Mouse (Mus musculus) embryonic facial prominence, embryonic 10.5 days (tissue): Measurements from ENCODE around the gene Magi1. TPM values are rescaled to one million over a fixed set of nuclear protein-coding genes. Genes with fewer than 3 reads are reported as not detected.

Experiments
- DNase-seq: peaks from one replicate; pipeline ENCODE4 v3.0.0-alpha.2; 2017; ENCODE audit warnings: low spot score
- H3K27ac ChIP-seq: fragments of 300-500 bp; sonication (generic); replicated peaks from 2 replicates; pipeline ENCODE4 v1.5.1; 2016; ENCODE audit warnings: mild to moderate bottlenecking
- H3K27me3 ChIP-seq: fragments of 300-500 bp; sonication (generic); replicated peaks from 2 replicates; pipeline ENCODE4 v1.6.1; 2016; ENCODE audit warnings: low read depth, mild to moderate bottlenecking; ENCODE audit not compliant: poor library complexity, severe bottlenecking
- H3K36me3 ChIP-seq: fragments of 300-500 bp; sonication (generic); replicated peaks from 2 replicates; pipeline ENCODE4 v1.6.1; 2016; ENCODE audit warnings: mild to moderate bottlenecking, moderate library complexity
- H3K4me1 ChIP-seq: fragments of 300-500 bp; sonication (generic); 2 replicates; pipeline ENCODE4 v1.6.1; 2016
- H3K4me3 ChIP-seq: fragments of 300-500 bp; sonication (generic); 2 replicates; pipeline ENCODE4 v1.5.1; 2016; ENCODE audit warnings: mild to moderate bottlenecking, moderate library complexity
- H3K9me3 ChIP-seq: fragments of 300-500 bp; sonication (generic); 2 replicates; pipeline ENCODE4 v1.6.1; 2016; ENCODE audit warnings: mild to moderate bottlenecking
- WGBS: fragments of 180-500 bp; shearing (Covaris S2); methylation state at CpG from one replicate; pipeline ENCODE4 v1.1.7; 2016; 5-methylcytosine and 5-hydroxymethylcytosine counted together
- polyA plus RNA-seq: library from polyadenylated mRNA; unstranded; fragments of >200 nt; fragmentation: Nextera tagmentation; extraction: Ambion mirVana; gene quantifications from 2 replicates; pipeline ENCODE4 v1.2.1, GENCODE M21; 2016

Magi1 gene
- polyA plus RNA-seq, 1 experiment from 2014 or later = 16.1 TPM

DNA sequence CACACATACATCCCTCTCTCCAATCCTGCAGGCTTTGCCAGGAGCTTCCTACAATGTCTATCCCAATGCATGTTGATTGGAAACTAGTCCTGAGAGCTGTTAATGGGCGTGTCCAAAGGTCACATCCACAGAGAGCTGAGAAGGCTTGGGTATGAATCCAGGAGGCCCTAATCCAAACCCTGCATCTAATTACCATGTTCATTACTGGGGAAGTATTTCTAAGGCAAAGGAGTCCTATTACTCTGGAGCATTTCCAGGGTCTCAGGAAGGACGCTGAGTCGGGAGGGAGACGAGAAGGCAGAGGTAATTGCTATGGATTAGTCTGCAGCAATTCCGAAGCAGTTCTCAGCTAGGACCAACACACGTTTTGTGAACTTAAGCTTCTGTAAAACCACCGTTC lies 240.3 kb downstream of the Magi1 start:
- no peak for DNase-seq
- H3K4me1 ChIP-seq = peaks cover 21% of the 10 kb centered on the region
- 52% methylated on average over 7 of the region's 7 CpGs for WGBS
- 0 out of 2 replicates have a peak, but pooled peaks cover 2% of the 10 kb centered on the region for H3K9me3 ChIP-seq
- H3K36me3 ChIP-seq = peaks cover 5% of the 10 kb centered on the region
- no peaks in the 10 kb centered on the region for H3K27me3 ChIP-seq
- H3K27ac ChIP-seq = peak overlapping the region; percentile 30; the same call in 1 of the 2 replicates
- H3K4me3 ChIP-seq = no peak overlapping the region

- no peak overlapping the region for H3K27ac ChIP-seq
- peaks cover 27% of the 10 kb centered on the region for H3K4me1 ChIP-seq
- H3K36me3 ChIP-seq = no peaks in the 10 kb centered on the region
- H3K4me3 ChIP-seq = no peak overlapping the region
- 68% methylated on average over 2 of the region's 2 CpGs for WGBS
- 0 out of 2 replicates have a peak, but pooled peaks cover 2% of the 10 kb centered on the region for H3K9me3 ChIP-seq
- no peaks in the 10 kb centered on the region for H3K27me3 ChIP-seq
- DNase-seq = peak; percentile 39
These were observed 243.6 kb downstream of the Magi1 start for GRCm38 (mm10) chr6:94040093-94040492.

- no peak for DNase-seq
- H3K27ac ChIP-seq = no peak overlapping the region
- H3K9me3 ChIP-seq = 0 out of 2 replicates have a peak, but pooled peaks cover 2% of the 10 kb centered on the region
- WGBS = 92% methylated on average over 3 of the region's 3 CpGs
- no peak overlapping the region for H3K4me3 ChIP-seq
- H3K4me1 ChIP-seq = peaks cover 28% of the 10 kb centered on the region
- H3K27me3 ChIP-seq = no peaks in the 10 kb centered on the region
- no peaks in the 10 kb centered on the region for H3K36me3 ChIP-seq
These were observed 244.8 kb downstream of the Magi1 start for GRCm38 (mm10) chr6:94038897-94039296.

DNA sequence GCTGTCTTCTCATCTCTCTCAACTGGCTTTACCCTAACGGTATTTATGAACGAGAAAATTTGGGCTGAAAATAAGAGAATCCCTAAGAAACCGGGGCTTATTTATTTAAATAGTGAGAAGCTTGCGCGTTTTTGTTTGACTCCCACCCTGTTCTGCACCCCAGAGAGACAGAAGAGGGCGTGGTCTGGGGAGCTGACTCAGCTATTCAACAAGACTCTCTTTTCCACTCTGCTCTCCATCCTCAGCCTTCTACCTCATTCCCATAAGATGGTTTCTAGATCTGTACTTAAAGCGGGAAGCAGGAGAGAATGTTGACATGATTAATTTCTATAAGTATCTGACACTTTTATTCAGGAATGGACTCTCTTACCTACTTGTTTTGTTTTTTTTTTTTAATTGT lies 247.2 kb downstream of the Magi1 start:
- WGBS = 64% methylated on average over 7 of the region's 7 CpGs
- 0 out of 2 replicates have a peak, but pooled peaks cover 2% of the 10 kb centered on the region for H3K9me3 ChIP-seq

GRCm38 (mm10) chr6:94026361-94026760 lies 257.4 kb downstream of the Magi1 start:
- Histone ChIP-seq H3K9me3 (no peaks in the 10 kb centered on the region), H3K4me1 (peaks cover 16% of the 10 kb centered on the region), H3K27me3 (no peaks in the 10 kb centered on the region), H3K36me3 (no peaks in the 10 kb centered on the region; the same call in 1 of the 2 replicates), H3K4me3 (no peak overlapping the region), H3K27ac (no peak overlapping the region)
- 91% methylated on average over 9 of the region's 9 CpGs for WGBS
- no peak for DNase-seq

More for the DNA sequence above, 247.2 kb downstream of the Magi1 start:
- H3K36me3 ChIP-seq = no peaks in the 10 kb centered on the region
- H3K4me1 ChIP-seq = peaks cover 14% of the 10 kb centered on the region
- no peaks in the 10 kb centered on the region for H3K27me3 ChIP-seq
- no peak overlapping the region for H3K4me3 ChIP-seq
- no peak for DNase-seq
- H3K27ac ChIP-seq = no peak overlapping the region

- peaks cover 18% of the 10 kb centered on the region for H3K4me1 ChIP-seq
- H3K4me3 ChIP-seq = no peak overlapping the region
- no peak for DNase-seq
- H3K27me3 ChIP-seq = no peaks in the 10 kb centered on the region
- 89% methylated on average over 5 of the region's 5 CpGs for WGBS
- H3K27ac ChIP-seq = no peak overlapping the region
- H3K36me3 ChIP-seq = no peaks in the 10 kb centered on the region
- no peaks in the 10 kb centered on the region for H3K9me3 ChIP-seq
These were observed 261.3 kb downstream of the Magi1 start for GRCm38 (mm10) chr6:94022437-94022836.

DNA sequence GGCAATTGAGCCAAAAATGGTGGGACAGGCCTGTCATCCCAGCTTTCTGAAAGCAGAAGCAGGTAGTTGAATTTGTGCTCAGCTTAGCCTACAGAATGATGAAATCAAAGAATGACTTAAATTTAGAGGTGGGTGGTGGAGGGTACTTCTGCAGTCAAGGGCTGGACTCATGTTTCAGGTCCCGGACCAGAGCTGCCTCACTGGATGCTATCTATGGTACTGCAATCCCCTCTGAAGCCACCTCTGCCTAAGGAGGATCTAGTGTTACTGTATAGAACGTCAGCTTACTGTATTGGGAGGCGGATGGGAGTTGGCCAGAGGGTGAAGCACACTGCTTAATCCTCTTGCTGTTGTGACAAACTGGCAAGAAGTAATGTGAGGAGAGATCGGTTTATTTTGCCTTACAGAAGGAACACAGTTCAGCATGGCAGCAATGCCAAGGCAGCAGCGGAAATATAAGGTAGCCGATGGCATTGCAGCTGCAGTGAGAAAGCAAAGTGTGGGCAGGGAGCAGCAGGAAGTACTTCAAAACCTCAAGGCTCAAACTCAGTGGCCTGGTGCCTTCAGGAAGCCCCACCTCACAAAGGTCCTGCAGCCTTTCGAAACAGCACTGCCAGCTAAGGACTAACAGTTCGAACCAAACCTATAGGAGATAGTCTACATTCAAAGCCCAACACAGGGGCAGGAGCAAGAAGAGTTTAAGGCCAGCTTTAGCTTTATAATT lies 262.3 kb downstream of the Magi1 start:
- H3K9me3 ChIP-seq = no peaks in the 10 kb centered on the region
- 86% methylated on average over 8 of the region's 8 CpGs for WGBS
- H3K27ac ChIP-seq = no peak overlapping the region

GRCm38 (mm10) chr6:94020566-94020965 lies 263.2 kb downstream of the Magi1 start:
- 84% methylated on average over 4 of the region's 4 CpGs for WGBS
- H3K27me3 ChIP-seq = no peaks in the 10 kb centered on the region
- H3K27ac ChIP-seq = no peak overlapping the region
- DNase-seq = no peak
- no peaks in the 10 kb centered on the region for H3K36me3 ChIP-seq
- H3K4me3 ChIP-seq = no peak overlapping the region
- no peaks in the 10 kb centered on the region for H3K9me3 ChIP-seq
- peaks cover 16% of the 10 kb centered on the region for H3K4me1 ChIP-seq

More for the DNA sequence above, 262.3 kb downstream of the Magi1 start:
- Histone ChIP-seq H3K27me3 (no peaks in the 10 kb centered on the region), H3K36me3 (no peaks in the 10 kb centered on the region), H3K4me1 (peaks cover 18% of the 10 kb centered on the region), H3K4me3 (no peak overlapping the region)
- no peak for DNase-seq

- DNase-seq = no peak
- Histone ChIP-seq H3K4me3 (no peak overlapping the region), H3K9me3 (no peaks in the 10 kb centered on the region), H3K27me3 (no peaks in the 10 kb centered on the region), H3K36me3 (no peaks in the 10 kb centered on the region), H3K4me1 (peaks cover 10% of the 10 kb centered on the region), H3K27ac (no peak overlapping the region)
- WGBS = 88% methylated on average over 4 of the region's 4 CpGs
These were observed 263.8 kb downstream of the Magi1 start for GRCm38 (mm10) chr6:94019935-94020334.

- no peak overlapping the region for H3K4me3 ChIP-seq
- H3K9me3 ChIP-seq = no peaks in the 10 kb centered on the region
- no peaks in the 10 kb centered on the region for H3K36me3 ChIP-seq
- no peak for DNase-seq
- H3K27me3 ChIP-seq = no peaks in the 10 kb centered on the region
- no peak overlapping the region for H3K27ac ChIP-seq
- peaks cover 53% of the 10 kb centered on the region for H3K4me1 ChIP-seq
- 88% methylated on average over 2 of the region's 2 CpGs for WGBS
These were observed 270.0 kb downstream of the Magi1 start for GRCm38 (mm10) chr6:94013761-94014160.

DNA sequence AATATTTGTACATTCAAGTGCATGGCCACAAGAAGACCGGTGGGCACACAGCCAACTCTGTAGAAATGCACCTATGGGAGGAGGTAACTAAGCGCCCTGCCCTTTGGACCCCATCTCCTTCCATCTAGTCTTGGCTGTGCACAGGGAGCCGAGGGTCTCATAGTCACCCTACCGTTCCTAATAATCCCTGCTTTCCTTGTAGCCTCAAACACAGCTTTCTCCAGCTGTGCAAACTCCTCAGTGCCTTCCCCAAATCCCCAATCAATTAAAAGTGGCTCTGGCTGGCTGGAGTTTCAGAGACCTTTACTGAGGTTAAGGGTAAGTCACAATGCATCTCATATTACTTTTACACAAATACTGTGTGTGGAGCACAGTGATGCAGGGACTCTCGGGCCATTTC lies 271.8 kb downstream of the Magi1 start:
- WGBS = 28% methylated on average over 5 of the region's 5 CpGs
- no peak overlapping the region for H3K4me3 ChIP-seq
- H3K27me3 ChIP-seq = no peaks in the 10 kb centered on the region
- H3K9me3 ChIP-seq = no peaks in the 10 kb centered on the region
- H3K4me1 ChIP-seq = peaks cover 53% of the 10 kb centered on the region
- peak overlapping the region; percentile 54; the same call in 1 of the 2 replicates for H3K27ac ChIP-seq
- H3K36me3 ChIP-seq = no peaks in the 10 kb centered on the region
- DNase-seq = peak; percentile 60

GRCm38 (mm10) chr6:94011521-94011920 lies 272.2 kb downstream of the Magi1 start:
- DNase-seq = no peak
- no peak overlapping the region for H3K4me3 ChIP-seq
- peak overlapping the region; percentile 54 for H3K27ac ChIP-seq
- no peaks in the 10 kb centered on the region for H3K36me3 ChIP-seq
- 59% methylated on average over 6 of the region's 6 CpGs for WGBS
- H3K27me3 ChIP-seq = no peaks in the 10 kb centered on the region
- peaks cover 53% of the 10 kb centered on the region for H3K4me1 ChIP-seq
- no peaks in the 10 kb centered on the region for H3K9me3 ChIP-seq

GRCm38 (mm10) chr6:94008577-94008976 lies 275.1 kb downstream of the Magi1 start:
- WGBS = 80% methylated on average over 4 of the region's 4 CpGs

More at GRCm38 (mm10) chr6:94008577-94008976, 275.1 kb downstream of the Magi1 start:
- Histone ChIP-seq H3K27me3 (no peaks in the 10 kb centered on the region), H3K4me3 (no peak overlapping the region), H3K27ac (no peak overlapping the region), H3K4me1 (peaks cover 40% of the 10 kb centered on the region), H3K36me3 (no peaks in the 10 kb centered on the region), H3K9me3 (no peaks in the 10 kb centered on the region)
- no peak for DNase-seq
